Mouse (Mus musculus) stomach, postnatal 0 days (tissue): ENCODE results near the gene Loxl4.

ENCODE experiments used
- CTCF ChIP-seq: IDR thresholded peaks from 2 replicates; pipeline ENCODE4 v1.5.1; 2016; ENCODE audit warnings: antibody characterized with exemption, low read depth, mild to moderate bottlenecking, moderate library complexity
- EP300 ChIP-seq: optimal IDR thresholded peaks from 2 replicates; pipeline ENCODE3; 2016; ENCODE audit warnings: antibody characterized with exemption

DNA sequence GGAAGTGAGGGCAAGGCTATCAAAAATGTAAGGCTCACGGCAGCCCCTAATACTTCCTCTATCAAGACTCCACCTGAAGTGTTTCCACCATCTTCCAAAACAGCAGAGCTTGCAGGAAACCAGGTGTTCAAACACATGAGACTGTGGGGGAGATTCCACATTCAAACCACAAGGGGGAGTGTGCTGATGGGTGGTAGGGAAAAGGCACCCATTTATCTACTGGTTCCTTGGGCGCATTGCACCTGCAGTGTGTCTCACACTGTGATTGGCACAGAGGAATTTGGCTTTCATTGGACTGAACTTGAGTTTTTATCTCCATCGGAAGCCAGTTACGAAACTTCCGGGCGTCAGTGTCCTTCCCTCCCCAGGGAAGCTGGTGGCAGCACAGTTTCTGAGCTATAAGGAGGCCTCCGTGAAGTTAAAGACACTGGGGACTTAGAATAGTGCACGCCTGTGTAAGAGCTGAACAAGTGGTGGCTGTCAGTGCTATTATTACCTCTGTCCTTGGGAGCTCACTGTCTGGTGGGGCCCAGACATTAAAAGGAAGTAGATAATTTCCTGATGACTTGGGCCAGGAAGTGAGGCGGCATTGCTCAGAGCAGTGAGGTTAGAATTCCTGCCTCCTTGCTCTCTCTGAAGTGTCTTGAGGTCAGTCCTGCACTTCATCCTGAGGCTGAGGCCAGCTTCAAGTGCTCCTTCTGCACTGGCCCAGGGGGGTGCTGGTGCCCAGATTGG lies 49.0 kb upstream of the Loxl4 start:
- TF ChIP-seq CTCF (peak; percentile 69), EP300 (no peak)
